Mouse (Mus musculus) A20 (cell line): Measurements from ENCODE around the gene Ctla4.

Experiments
- DNase-seq: peaks from one replicate; pipeline ENCODE4 v3.0.0-alpha.2; 2011; ENCODE audit warnings: low read depth, low spot score

The Ctla4 gene

DNA sequence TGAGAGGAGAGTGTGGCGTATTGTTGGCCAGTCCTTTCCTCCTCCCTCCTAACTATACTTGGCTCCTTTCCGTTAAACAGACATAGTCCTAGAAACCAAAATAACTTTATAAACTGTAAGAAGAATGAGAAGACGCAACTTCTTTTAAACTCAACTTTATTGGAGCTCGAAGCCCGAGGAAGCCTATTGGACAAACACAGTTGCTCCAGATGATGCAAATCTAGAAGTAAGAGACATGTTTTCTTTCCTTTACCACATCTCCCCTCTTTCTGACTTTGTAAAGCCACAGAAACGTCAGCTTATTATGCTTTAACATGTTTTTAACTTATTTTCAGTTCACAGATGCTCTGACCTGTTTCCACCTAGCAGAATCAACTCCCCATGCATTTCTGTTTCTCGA lies at the start of gene Ctla4:
Gene Ctla4, plus strand, starts transcription at position 20 of the 400 bp plus-strand sequence.
- no peak for DNase-seq

DNA sequence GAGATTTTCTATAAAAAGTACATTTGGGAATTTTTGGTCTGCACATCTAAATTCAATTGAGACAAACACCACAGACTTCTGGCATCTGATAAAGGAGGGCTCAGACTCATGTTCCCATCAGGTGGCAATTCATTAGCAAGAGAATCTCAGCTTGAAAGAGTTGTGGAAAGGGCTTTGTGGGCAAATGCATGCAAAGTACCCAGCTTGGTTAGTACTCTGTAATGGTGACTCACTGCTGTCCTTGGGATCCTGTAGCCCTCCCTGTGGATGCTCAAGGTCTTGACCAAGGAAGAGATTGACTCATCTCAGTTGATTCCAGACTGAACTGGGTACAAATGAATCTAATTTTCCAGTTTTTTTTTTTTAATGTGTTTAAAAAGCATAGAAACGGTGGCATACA lies 47.6 kb upstream of the Ctla4 start:
- DNase-seq = no peak

DNA sequence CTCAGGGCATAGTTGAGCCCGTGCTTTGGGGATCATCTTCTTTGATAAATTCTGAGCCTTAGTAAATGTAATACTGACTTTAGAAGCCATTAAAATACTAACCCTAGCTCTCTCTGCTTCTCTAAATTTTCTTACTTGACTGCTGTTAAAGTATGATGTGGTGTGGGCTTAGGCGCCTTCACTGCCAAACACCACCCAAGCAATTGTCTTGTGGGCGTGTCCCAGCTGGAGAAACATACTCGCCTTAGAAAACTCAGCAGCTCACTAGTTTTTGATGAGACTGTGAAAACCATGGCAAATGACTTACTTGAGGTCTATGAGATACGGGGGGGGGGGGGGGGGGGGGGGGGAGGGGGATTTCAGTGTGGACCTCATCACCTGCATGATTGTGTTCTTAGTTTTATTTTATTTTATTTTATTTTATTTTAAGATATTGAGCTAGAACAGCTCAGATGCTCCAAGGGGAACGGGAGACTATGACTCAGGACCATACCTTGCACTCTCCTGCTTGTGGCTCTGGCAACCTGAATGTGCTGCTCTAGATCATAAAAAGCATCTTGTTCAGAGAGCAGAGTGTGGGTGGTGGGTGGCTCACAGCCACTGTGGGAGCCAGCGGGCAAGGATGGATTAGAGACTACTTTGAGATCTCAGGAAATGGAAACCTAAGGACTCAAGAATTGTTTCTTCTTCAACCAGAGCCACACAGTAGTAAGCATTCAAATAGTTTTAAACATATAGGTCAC lies 41.3 kb upstream of the Ctla4 start:
- no peak for DNase-seq

DNA sequence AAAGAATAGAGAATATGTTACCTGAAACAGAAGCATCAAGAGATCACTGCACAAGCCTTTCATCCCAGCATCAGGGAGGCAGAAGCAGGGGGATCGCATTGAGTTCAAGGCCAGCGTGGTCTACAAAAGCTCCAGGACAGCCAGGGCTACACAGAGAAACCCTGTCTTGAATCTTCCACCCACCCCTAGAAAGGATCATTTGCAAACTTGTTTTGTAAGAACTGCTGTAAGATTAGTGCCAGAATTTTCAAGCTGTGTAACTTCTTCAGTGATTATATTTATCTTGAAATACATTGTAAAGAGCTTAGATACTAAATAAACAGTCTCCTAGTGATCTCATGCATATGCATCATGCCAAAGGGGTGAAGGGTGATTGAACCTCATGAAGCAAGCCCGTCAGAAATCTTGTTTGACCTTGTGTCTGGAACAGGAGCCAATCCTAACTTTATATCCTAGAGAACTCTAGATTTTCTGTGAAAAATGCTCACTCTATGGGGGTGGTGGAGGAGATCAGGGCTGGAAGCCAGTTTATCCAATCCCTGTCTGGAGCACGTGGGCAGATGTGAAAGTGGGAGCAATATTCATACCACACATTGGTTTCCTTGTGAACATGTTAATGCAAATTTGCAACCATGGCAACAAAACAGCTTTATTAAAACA lies 40.1 kb upstream of the Ctla4 start:
- no peak for DNase-seq

DNA sequence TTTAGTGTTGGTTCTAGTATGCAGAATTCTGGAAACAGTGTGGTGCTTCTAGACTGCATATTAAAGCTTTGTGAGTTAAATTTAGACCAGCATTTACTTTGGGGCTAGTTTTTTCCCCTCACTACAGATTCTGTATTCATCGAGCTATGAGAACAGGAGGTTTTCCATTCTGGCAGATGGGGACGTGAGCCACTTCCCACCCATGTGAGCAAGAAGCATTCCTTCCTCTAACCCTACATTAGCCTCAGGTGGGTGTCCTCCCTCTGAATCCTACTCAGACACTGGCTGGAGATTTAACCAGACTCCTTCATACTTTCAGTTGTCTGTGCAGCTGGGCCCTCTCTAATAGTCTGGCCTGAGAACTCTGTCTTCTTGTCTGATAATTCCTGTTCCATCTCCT lies 37.7 kb upstream of the Ctla4 start:
- DNase-seq = no peak

DNA sequence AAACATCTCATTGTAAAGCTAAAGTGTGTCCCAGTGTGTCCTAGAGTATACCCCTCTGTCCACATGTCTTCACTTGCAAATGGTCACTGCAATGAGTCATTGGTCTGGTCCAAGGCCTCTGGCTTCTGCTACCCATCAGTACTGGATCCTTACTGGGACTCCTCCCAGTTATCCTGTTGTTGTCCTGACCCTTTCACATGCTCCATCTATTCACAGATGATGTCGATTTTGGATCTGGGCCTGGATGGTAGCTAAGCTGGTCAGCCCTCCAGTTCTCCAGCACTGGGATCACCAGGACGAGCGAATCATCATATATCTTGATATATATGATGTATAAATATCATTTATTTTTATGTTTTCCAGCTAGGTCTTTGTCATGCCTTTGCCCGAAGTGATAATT lies 37.0 kb upstream of the Ctla4 start:
- no peak for DNase-seq

DNA sequence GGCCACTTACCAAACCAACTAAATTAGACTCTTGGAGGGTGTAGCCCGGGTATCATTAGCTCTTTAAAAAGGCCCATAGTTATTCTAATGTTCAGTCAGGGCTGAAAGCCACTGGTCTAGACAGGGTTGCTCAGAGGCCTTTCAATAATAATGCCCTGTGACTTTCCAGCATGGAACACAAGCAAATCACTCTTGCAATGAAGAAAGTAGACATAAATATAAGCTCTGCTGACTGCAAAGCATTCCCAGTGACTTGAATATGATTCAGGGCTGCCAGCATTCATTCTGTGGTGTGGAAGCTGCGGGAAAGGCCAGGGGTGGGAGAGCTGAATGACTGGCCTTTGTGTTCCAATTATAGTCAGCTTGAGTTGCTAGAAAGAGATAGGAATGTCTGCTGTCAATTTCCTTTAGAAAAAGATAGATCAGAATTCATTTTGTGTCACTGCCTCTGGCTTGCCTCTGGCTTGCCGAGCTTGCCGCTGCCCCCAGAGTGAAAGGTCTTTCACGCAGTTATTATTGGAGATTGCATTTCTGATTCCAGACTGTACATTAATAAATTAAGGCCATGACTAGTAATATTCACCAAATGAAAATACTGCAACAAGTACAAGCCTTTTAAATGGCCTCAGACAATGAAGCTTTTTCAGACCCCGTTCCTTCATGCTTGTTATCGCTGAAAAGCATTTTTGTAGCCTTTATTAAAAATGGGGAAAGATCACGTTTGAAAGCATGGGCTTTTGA lies 35.6 kb upstream of the Ctla4 start:
- no peak for DNase-seq

DNA sequence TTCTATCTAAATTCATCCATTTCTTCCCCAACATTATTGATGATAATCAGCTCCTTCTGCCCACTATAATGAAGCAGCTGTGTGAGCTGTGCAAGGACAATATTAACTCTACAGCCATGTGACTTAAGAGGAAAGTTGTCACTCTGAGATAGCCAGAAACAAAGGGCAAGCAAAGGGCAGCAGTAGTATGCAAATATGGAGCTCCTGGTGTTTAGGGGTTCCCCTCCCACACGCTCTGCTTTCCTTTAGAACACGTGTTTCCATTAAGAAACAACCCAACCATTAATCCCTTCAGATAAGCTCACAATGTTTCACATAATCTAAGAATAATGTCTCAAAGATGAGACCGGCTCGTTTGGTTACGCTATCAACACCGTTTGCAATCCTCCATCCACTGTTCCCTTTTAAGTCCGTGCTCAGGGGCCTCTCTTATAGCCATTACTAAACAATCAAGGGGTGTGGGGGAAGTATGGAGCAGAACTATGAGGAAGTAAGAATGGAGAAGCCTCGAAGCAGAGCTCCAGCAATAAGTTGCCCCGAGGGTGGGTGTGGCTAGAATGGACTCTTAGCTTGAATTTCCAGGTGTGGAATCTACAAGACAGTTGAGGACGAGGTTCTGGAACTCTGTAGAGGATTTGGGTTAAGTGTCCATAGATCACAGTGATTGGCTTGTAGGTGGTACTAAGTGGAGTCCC lies 34.6 kb upstream of the Ctla4 start:
- peak; percentile 76 for DNase-seq

DNA sequence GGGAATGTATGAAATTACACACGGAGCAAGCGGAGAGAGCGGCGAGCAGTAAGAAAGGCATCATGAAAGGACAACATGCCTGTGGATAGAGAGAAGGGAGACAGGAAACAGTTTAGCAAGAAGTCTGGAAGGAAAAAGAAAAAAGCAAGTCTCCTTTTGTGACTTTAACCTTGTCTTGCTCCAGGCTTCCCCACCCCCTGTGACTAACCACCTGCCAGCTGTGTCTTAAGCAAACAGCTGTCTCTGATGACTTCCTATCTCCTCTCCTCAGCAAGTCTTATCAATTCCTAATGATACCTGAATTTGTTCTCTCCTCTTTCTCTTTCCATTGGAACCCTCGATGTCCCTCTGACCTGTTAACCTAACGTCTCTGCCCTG lies 34.0 kb upstream of the Ctla4 start:
- peak; percentile 50 for DNase-seq

DNA sequence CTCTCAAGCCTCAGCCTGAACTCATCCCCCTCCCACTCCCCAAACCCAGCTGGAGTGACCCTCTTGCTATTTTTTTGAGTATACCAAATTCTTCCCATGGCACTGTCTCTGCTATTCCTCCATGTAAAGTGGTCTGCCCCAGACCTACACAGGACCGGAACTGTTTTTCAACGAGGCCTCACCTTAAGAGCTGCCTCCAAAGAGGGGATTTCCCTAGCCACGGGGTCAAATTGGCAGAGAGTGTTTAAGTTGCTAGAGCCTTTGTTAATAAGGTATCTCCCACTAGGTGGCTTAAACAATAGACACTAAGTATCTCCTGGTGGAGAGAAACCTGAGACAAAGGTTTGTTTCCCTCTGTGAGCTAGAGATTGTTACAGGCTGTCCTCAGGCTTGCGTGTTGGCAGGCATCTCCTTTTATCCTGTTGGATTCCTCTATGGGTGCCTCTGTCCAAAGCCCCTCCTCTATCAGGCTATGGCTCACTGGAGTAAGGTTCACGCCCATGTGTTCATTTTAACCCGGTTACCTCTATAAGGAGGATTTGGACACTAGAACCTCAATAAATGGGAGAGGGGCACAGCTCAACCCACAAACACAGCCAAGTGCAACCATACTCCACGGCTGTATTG lies 33.4 kb upstream of the Ctla4 start:
- peak; percentile 37 for DNase-seq

DNA sequence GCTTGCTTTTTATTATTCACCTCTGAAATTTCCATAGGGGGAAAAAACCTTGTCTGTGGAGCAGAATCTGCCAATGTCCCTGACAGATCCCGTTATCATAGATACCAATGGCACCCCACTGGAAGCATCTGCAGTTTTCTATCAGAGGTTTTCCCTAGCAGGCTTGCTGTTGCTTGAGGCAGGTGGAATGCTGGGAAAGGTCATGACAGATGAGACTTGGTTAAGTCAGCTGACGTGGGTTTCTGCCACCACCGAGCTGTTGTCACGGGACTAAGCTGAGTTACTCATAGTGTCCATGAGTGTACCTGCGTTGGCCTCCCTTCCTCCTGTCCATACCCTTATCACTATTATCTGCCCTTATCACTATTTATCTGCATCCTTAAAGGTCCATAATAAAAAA lies 32.8 kb upstream of the Ctla4 start:
- no peak for DNase-seq

DNA sequence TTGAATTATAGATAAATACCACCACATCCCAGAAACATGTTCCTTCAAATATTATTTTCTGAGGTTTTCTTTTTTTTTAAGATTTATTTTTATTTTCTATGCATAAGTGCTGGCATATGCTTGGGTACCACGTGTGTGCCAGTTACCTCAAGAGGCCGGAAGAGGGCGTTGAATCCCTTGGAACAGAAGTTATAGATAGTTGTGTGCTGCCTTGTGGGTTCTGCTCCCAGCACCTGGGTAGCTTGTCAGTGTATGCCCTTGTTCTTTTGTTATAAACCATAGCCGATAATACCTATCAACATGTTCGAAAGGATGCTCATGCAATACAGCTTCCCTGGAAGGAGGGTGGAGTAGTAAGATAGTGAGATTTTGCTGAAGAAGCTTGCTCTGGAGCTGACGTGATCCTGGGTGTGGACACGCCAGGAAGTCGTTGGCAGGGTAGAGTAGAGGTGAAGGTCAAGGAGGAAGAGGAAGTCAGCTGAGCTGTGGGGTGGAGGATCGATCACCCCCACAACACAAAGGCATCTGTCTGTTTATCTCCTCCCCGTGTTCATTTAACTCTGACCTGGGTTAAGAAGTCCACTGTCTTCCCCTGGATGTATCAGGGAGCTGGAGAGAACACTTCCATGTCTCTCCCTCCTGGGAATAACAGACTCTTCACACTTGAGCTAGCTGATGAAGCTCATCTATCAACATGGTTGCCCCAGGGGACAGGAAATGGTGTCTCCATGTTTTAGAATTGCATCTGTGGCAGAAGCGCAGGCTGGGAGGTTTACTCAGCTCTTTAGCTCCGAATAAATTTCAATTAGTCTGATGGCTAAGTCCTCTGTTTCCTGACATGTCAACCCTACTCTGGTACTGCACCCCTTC lies 29.2 kb upstream of the Ctla4 start:
- DNase-seq = peak; percentile 31

DNA sequence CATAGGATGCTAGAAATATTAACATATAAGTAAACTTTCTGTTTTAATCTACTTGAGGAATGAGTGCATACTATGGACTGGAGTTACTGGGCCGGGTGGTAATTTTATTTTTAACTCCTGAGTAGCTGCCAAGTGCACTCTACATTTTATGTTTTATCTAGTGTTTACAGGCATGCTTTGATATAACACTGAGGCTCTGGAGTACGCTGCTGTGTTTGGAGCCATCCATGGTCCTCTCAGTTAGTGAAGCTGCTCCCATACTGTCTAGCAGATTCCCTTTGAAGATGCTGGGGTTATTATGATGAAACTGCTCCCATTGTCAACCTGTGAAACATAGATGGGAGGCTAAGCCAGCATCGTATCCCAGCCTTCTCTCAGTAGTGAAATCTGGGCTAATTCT lies 27.6 kb upstream of the Ctla4 start:
- DNase-seq = no peak

DNA sequence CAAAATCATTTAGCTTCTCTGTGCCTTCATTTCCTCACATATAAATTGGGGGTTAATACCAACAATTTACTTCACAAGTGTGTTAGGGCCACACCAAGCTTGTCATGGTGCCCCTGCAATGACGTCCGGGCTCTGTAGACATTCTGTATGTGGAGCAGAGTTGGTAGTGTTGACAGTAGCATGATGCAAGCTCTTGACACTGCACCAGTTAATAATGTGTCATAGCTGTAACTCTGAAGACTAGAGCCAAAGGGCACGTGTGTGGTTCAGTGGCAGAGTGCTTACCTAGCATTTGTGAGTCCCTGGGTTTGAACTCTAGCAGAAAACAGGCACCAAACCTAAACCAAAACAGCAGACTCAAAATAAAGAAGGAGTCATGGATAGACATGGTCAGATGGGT lies 27.0 kb upstream of the Ctla4 start:
- no peak for DNase-seq

DNA sequence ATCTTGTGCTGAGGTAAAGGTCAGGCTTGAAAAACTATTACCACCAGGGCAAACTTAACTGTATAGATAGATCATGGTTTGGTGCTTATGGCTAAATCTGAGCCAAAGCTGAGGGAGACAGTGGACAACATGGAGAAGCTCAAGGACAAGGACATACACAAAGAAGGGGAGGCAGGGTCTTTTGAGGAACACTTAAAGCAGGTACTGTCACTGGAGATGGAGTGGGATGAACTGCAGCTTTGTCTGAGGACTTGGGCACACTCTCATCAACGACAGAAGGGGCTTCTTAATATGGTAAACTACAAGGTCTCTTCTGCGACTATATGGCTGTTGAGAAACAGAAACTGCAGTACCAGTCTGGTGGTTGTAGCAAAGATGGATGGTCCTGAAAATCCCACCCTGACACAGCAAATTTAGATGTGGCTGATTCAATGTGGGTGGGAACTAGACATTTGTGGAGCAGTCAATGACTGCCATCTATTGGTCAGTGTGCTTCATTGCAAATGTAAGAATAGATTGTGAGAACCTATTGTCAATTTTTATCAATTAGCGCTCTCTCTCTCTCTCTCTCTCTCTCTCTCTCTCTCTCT lies 26.3 kb upstream of the Ctla4 start:
- DNase-seq = peak; percentile 60

DNA sequence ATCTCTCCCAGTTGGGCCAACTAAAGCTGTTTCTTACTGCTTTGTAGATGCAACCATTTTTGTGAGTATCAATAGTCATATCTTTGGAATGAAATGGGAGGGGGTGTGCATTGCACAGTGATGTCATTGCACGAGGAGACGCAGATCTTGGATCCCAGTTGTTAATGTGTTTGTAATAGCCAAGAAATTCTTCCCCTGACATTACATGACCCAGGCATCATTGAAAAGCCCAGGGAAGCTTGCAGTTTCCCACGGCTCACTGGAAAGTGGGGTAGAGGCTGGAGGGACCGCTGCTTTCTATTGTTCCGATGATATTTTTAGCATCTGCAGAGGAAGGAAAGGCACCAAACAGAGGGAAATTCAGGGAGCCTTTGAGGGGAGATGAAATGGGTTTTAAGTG lies 25.8 kb upstream of the Ctla4 start:
- no peak for DNase-seq

DNA sequence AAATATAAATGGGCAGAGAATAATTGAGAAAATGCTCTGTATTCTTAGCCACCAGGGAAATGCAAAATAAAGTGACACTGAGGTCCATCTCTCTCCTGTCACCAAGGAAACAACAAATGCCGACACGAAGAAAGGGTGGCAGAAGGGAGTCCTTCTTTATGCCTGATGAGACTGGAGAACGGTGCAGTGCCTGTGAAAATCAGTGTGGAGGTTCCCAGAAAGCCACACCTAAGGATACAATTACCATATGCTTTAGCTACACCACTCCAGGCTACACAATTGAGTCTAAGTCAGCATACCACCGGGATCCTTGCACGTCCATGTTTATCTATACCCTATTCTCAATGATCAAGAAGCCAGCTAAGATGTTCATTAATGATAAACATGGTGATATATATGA lies 25.4 kb upstream of the Ctla4 start:
- DNase-seq = no peak

DNA sequence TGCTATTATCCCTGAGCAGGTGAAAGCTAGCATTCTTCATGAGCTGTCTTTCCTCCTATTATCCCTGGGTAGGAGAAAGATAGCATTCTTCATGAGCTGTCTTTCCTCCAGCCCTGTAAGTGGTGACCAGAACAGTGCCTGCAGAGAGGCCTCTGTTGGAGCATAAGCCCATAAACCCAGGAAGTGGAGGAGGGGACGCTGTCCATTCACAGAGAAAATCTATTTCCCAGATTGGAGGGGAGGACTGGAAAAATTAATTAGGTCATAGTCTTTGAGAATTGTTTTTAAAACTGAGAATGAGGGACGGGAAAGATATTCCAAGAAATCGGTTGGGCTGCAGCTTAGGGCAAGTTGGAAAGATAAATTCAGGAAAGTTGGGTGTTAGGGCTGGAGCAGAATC lies 24.3 kb upstream of the Ctla4 start:
- no peak for DNase-seq

DNA sequence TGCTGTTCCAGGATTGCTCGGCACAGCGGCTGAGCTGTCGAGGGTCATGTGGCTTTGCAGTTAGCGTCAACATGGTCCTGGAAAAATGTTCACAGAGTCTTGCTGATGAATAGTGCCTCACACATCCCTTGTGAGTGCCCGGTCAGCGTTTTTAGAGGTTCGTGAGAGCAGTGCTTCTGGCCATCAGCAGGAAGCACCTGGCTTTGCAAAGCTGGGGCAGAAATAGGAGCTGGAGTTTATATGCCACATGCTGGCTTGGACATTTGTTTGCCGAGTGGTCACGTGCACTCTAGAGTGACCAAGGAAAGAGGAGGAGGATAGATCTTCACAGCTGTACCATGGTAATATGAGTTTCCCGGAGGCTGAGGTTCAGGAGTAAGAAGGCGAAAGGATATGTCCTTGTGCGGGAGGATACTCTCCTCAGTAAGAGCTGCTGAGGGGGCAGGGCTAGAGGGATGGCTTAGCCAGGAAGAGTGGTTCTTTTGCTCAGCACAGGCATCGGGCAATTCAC lies 23.8 kb upstream of the Ctla4 start:
- DNase-seq = peak; percentile 17

DNA sequence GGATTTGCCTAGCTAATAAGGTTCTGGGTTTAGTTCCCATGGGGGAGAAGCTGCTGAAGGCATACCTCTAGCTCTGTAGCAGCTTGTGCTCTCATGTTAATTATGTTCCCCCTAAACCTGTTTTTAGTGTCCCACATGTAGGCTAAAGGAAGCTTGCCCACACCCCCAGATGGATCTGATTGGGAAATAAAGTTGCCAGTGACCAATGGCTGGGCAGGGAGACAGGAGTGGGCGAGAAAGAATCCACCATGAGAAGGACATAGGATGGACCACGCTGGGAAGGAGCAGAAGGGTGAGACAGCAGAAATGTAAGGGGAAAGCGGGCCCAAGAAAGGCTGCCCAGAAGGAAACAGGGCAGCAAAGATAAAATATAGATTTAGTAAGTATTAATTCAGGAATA lies 23.1 kb upstream of the Ctla4 start:
- peak; percentile 24 for DNase-seq
